Mouse (Mus musculus) lung, embryonic 16.5 days (tissue): ENCODE measurements at regions not wholly inside any gene's neighbourhood (a gene's known extent, or its start where the extent isn't known, plus 50 kb on each side); places are given as distances from the start of the nearest gene placed in this dataset.

Experiments used
- ATAC-seq: fragments of 200-750 bp; cut with Nextera tagmentation; 2 replicates; pipeline ENCODE4 v1.8.0; 2017; ENCODE audit warnings: low read depth, mild to moderate bottlenecking, moderate library complexity
- H3K27ac ChIP-seq: fragments of 300-500 bp; sonication (generic); 2 replicates; pipeline ENCODE4 v1.5.1; 2014; ENCODE audit warnings: mild to moderate bottlenecking, control low read depth, low read length
- H3K27me3 ChIP-seq: fragments of 300-500 bp; sonication (generic); 2 replicates; pipeline ENCODE4 v1.6.1; 2014; ENCODE audit warnings: low read depth, low read length, mixed read lengths; ENCODE audit not compliant: control insufficient read depth, insufficient read depth
- H3K36me3 ChIP-seq: fragments of 300-500 bp; sonication (generic); 2 replicates; pipeline ENCODE4 v1.6.1; 2014; ENCODE audit warnings: low read length; ENCODE audit not compliant: control insufficient read depth, insufficient read depth
- H3K4me1 ChIP-seq: fragments of 300-500 bp; sonication (generic); replicated peaks from 2 replicates; pipeline ENCODE4 v1.6.1; 2014; ENCODE audit warnings: low read length, mixed read lengths; ENCODE audit not compliant: control insufficient read depth, insufficient read depth
- H3K4me2 ChIP-seq: fragments of 300-500 bp; sonication (generic); 2 replicates; pipeline ENCODE4 v1.6.1; 2014; ENCODE audit warnings: low read depth, low read length, control low read depth
- H3K4me3 ChIP-seq: fragments of 300-500 bp; sonication (generic); 2 replicates; pipeline ENCODE4 v1.5.1; 2014; ENCODE audit warnings: mild to moderate bottlenecking, low read length, control low read depth
- H3K9ac ChIP-seq: fragments of 300-500 bp; sonication (generic); 2 replicates; pipeline ENCODE4 v1.6.1; 2014; ENCODE audit warnings: low read length, control low read depth
- H3K9me3 ChIP-seq: fragments of 300-500 bp; sonication (generic); 2 replicates; pipeline ENCODE4 v1.6.1; 2016; ENCODE audit warnings: low read length; ENCODE audit not compliant: control insufficient read depth
- WGBS: fragments of 180-500 bp; shearing (Covaris S2); extraction: QIAGEN DNeasy Blood & Tissue Kit; methylation state at CpG from one replicate; pipeline ENCODE4 v1.1.7; 2014; 5-methylcytosine and 5-hydroxymethylcytosine counted together

DNA sequence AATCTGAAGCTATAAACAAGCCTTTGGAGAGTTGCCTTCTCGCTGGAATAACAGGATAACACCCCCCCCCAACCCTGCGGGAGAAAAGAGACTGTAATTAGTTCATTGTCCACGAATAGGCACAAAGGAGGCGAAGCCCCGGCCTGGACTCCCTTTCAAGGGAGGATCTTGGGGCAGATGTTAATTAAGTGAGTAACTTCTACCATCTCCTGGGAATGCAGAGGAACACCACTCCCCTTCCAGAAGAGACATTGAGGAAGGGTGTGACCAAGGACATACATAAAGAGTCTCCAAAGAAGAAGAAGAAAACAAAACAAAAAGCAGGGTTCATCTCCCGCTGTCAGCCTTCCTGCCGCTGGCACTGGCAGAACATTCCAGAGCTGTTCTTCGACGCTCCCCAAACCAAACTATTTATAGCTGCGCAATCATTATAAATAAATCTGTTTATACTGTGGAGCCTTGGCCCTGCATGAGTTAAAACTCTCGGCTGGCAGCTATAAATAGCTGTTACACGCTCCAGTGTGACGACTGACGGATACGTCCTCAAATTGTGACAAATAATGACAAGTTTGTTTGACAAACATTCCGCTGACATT, 444.1 kb downstream of the Cd83 start:
- peak overlapping the region; percentile 28 for H3K4me2 ChIP-seq
- H3K27ac ChIP-seq = peak overlapping the region; percentile 54
- peak; percentile 88 for ATAC-seq
- H3K27me3 ChIP-seq = no peaks in the 10 kb centered on the region
- no peaks in the 10 kb centered on the region for H3K36me3 ChIP-seq
- H3K9me3 ChIP-seq = peaks cover 7% of the 10 kb centered on the region; the same call in 1 of the 2 replicates
- 0 out of 2 replicates have a peak overlapping the region, but pooled peaks have one; percentile 0 for H3K4me3 ChIP-seq
- WGBS = 15% methylated on average over 16 of the region's 16 CpGs
- peaks cover 5% of the 10 kb centered on the region for H3K4me1 ChIP-seq
- H3K9ac ChIP-seq = peak overlapping the region; percentile 24; the same call in 1 of the 2 replicates

GRCm38 (mm10) chr13:44229136-44229611, 444.6 kb downstream of the Cd83 start:
- no peak overlapping the region for H3K9ac ChIP-seq
- H3K4me3 ChIP-seq = 0 out of 2 replicates have a peak overlapping the region, but pooled peaks have one; percentile 0
- peaks cover 7% of the 10 kb centered on the region; the same call in 1 of the 2 replicates for H3K9me3 ChIP-seq
- H3K36me3 ChIP-seq = no peaks in the 10 kb centered on the region
- H3K27me3 ChIP-seq = no peaks in the 10 kb centered on the region
- peak overlapping the region; percentile 28 for H3K4me2 ChIP-seq
- 17% methylated on average over 7 of the region's 7 CpGs for WGBS
- H3K4me1 ChIP-seq = peaks cover 5% of the 10 kb centered on the region
- ATAC-seq = peak; percentile 53
- peak overlapping the region; percentile 15 for H3K27ac ChIP-seq

- no peaks in the 10 kb centered on the region for H3K36me3 ChIP-seq
- 75% methylated on average over 4 of the region's 4 CpGs for WGBS
- ATAC-seq = no peak
- no peak overlapping the region for H3K4me2 ChIP-seq
- H3K4me1 ChIP-seq = peaks cover 5% of the 10 kb centered on the region
- H3K9me3 ChIP-seq = no peaks in the 10 kb centered on the region
- H3K27ac ChIP-seq = no peak overlapping the region
- H3K27me3 ChIP-seq = no peaks in the 10 kb centered on the region
- no peak overlapping the region for H3K9ac ChIP-seq
- no peak overlapping the region for H3K4me3 ChIP-seq
These were observed 446.8 kb downstream of the Cd83 start for GRCm38 (mm10) chr13:44231403-44231802.

DNA sequence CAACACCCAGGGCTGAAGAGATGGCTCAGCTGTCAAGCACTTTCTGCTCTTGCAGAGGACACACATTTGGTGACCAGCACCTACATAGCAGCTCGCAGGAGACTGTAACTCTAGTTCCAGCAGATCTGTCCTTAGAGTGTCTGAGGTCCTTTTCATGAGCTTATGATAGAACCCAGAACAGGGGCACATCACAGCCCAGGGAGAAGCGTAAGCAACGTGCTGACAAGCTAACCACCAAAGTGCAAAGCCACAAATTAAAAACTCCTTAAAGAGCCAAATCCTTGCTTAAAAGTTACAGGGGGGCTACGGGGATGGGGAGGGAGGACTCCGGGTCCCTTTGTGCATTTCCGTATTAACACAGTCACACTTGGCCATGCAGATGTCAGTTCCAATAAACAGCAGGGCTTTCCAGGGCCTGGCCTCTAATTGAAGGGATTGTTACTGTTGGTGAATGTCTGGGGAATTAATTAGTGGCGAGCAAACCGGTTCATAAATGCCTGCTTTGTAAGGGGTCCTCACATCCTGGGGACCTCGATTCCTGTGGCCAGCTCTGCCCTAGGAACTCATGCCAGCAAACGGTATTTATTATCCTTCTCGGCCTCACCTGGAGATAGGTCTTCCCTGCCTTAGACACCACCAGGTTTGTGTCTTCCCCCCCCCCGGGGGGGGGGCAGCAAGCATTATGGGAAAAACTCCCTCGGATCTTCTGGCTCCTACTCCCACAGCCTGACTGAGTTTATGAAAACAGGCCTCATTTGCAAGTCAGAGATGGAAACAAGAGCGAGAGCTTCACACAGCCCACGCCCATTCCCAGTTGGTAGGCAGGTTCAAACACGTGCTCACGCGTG, 447.5 kb downstream of the Cd83 start:
- 67% methylated on average over 18 of the region's 18 CpGs for WGBS
- no peak for ATAC-seq
- H3K9me3 ChIP-seq = no peaks in the 10 kb centered on the region
- no peaks in the 10 kb centered on the region for H3K36me3 ChIP-seq
- H3K4me3 ChIP-seq = no peak overlapping the region
- H3K9ac ChIP-seq = no peak overlapping the region
- no peak overlapping the region for H3K27ac ChIP-seq
- no peaks in the 10 kb centered on the region for H3K27me3 ChIP-seq
- no peak overlapping the region for H3K4me2 ChIP-seq
- H3K4me1 ChIP-seq = peaks cover 5% of the 10 kb centered on the region

DNA sequence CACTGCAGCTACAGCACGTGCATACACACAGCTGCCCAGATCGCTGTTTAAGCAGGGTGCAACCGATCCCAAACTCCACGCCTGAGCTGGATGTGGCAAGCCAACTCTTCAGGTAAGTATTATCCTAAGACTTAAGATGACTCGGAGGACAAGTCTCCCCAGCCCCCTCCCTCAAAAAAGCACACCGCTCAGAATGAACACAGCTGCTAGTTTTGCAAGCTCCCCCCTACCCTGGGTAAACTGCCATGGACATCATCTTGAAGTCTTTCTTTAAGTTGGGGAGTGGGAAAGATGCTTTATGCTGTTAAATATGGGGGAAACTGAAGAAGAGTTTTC, 448.1 kb downstream of the Cd83 start:
- Histone ChIP-seq H3K36me3 (no peaks in the 10 kb centered on the region), H3K27ac (no peak overlapping the region), H3K9me3 (no peaks in the 10 kb centered on the region), H3K4me2 (no peak overlapping the region), H3K27me3 (no peaks in the 10 kb centered on the region), H3K4me1 (peaks cover 5% of the 10 kb centered on the region), H3K9ac (no peak overlapping the region), H3K4me3 (no peak overlapping the region)
- ATAC-seq = no peak
- WGBS = 81% methylated on average over 6 of the region's 6 CpGs

DNA sequence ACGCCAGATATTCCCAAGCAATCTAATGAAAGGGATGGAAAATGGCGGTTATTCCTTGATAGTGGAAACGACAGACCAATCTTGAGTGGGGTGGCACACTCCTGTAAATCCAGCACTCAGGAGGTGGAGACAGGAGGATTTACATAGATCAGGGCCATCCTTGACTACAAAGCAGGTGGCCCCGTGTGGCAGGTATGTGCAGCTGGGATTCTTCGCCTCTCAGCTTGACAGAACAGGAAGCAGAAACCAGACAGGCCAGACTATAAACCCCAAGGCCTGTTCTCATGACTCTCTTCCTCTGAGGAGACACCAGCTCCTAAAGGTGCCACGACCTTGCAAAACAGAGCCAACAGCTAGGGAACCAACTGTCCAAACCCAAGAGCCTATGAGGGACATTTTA, 449.7 kb downstream of the Cd83 start:
- H3K4me3 ChIP-seq = no peak overlapping the region
- ATAC-seq = no peak
- 81% methylated on average over 6 of the region's 6 CpGs for WGBS
- no peak overlapping the region for H3K9ac ChIP-seq
- no peaks in the 10 kb centered on the region for H3K27me3 ChIP-seq
- H3K4me1 ChIP-seq = peaks cover 6% of the 10 kb centered on the region; the same call in 1 of the 2 replicates
- H3K36me3 ChIP-seq = no peaks in the 10 kb centered on the region
- no peak overlapping the region for H3K4me2 ChIP-seq
- H3K27ac ChIP-seq = no peak overlapping the region
- H3K9me3 ChIP-seq = no peaks in the 10 kb centered on the region

- Histone ChIP-seq H3K9ac (no peak overlapping the region), H3K4me2 (no peak overlapping the region), H3K4me1 (peaks cover 6% of the 10 kb centered on the region; the same call in 1 of the 2 replicates), H3K36me3 (no peaks in the 10 kb centered on the region), H3K9me3 (no peaks in the 10 kb centered on the region), H3K27me3 (no peaks in the 10 kb centered on the region), H3K4me3 (no peak overlapping the region), H3K27ac (no peak overlapping the region)
- 69% methylated on average over 5 of the region's 5 CpGs for whole genome bisulfite sequencing
- no peak for ATAC-seq
These were observed 450.7 kb downstream of the Cd83 start for GRCm38 (mm10) chr13:44235236-44235635.

DNA sequence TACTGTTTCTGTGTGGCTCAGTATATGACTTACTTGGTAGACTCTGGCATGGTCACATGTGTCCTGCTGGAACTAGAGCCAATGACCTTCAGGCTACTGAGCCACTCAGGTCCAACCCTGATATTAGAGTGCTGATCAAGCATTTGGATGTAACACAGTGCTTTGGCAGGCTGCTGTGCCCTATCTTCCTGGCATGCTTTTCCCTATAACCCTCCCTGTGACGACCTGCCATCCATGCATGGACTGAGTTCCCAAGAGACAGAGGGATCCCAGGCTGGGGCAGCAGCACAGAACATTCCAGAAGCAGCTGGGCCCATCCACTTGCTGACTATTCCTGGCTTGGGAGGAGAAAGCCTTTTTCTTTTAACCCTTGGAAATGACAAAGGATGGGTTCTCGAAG, 451.4 kb downstream of the Cd83 start:
- ATAC-seq = no peak
- H3K4me1 ChIP-seq = peaks cover 6% of the 10 kb centered on the region; the same call in 1 of the 2 replicates
- H3K9me3 ChIP-seq = no peaks in the 10 kb centered on the region
- H3K4me3 ChIP-seq = no peak overlapping the region
- H3K27me3 ChIP-seq = no peaks in the 10 kb centered on the region
- no peak overlapping the region for H3K4me2 ChIP-seq
- no peak overlapping the region for H3K27ac ChIP-seq
- H3K36me3 ChIP-seq = no peaks in the 10 kb centered on the region
- 85% methylated on average over 2 of the region's 2 CpGs for WGBS
- H3K9ac ChIP-seq = no peak overlapping the region

DNA sequence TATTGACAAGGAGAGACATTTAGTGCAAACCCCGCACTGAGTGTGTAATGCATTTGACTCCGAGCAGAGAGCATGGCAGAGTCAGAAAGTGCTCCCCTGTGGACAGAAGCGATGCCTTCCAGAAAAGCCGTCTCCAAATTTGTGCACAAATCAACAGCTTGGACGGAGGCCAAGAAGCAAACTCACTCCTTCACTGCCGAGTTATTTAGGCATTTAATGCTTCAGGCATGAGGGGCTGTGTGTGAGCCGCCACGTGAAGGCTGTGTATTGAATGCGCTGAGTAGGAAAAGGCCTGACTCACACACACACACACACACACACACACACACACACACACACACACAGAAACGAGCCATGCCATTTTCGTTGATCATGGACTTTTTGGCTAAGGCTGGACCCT, 453.7 kb downstream of the Cd83 start:
- H3K27ac ChIP-seq = no peak overlapping the region
- peak; percentile 65 for ATAC-seq
- H3K9me3 ChIP-seq = no peaks in the 10 kb centered on the region
- no peak overlapping the region for H3K9ac ChIP-seq
- no peaks in the 10 kb centered on the region for H3K27me3 ChIP-seq
- WGBS = 32% methylated on average over 11 of the region's 11 CpGs
- peaks cover 6% of the 10 kb centered on the region; the same call in 1 of the 2 replicates for H3K4me1 ChIP-seq
- no peak overlapping the region; the same call in 1 of the 2 replicates for H3K4me2 ChIP-seq
- H3K36me3 ChIP-seq = no peaks in the 10 kb centered on the region
- H3K4me3 ChIP-seq = no peak overlapping the region
